Mouse (Mus musculus) liver, adult (tissue): ENCODE data around the gene Lrrc27.

Source experiments
- GATA4 ChIP-seq: IDR thresholded peaks from 2 replicates; pipeline ENCODE4 v1.6.1; 2014; ENCODE audit warnings: mild to moderate bottlenecking, low read length; ENCODE audit not compliant: insufficient replicate concordance

Gene Lrrc27

DNA sequence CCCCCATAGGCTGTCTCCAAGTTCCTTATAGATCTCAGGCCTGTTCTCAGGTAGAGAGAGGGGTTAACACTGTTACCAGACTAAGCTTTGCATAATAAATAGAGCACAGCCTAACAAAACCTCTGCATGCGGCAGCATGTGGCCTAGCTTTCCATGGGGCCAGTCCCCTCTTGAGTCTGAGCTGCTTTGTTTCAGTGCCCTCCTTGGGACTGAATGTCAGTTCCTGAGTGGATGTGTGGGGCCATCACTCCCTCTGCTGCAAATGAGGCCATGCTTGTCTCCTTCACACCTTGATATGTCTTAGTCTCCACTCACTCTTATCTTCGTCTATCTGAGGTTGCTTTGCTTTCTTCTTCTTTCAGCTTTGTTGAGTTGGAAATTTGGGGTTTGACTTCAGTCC lies 9.1 kb downstream of the Lrrc27 start:
- no peak for TF ChIP-seq GATA4

DNA sequence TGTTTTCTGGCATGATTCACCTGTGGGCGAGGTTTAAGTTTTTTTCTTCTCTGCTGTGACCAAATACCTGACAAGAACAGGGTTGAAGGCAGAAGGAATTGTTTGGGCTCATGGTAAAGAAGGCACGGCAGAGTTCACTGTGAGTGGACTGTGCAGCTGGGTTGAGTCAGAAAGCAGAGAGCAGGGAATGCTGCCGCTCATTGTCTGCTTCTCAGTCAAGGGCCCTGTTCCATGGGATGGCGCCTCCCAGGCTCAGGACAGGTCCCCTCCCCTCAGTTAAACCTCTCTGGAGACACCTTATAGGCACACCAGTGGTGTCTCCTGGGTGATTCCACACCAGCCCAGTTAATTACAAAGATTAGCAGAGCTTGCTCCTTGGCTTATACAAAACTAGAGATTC lies 9.6 kb downstream of the Lrrc27 start:
- no peak for TF ChIP-seq GATA4

- no peak for TF ChIP-seq GATA4
These were observed 11.3 kb downstream of the Lrrc27 start for GRCm38 (mm10) chr7:139224070-139224469.

- no peak for TF ChIP-seq GATA4
These were observed 11.9 kb downstream of the Lrrc27 start for GRCm38 (mm10) chr7:139224725-139225124.

DNA sequence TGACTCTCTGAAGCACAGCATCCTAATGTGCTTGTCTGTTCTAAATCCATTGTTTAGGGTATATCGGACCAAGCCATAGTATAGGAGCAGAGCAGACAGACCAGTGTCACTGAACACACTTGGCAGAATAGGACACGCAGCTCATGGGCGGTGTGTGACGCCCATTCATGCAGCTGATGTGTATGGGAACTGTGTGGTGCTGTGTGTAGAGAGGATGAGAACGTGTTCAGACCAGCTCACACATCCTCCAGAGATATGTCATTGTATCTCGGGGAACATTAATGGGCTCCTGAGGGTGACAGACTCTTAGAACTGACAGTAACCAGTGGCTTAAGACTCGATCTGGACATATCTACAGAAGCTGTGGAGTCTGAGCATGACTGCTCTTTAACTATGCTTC lies 13.6 kb downstream of the Lrrc27 start:
- no peak for TF ChIP-seq GATA4

DNA sequence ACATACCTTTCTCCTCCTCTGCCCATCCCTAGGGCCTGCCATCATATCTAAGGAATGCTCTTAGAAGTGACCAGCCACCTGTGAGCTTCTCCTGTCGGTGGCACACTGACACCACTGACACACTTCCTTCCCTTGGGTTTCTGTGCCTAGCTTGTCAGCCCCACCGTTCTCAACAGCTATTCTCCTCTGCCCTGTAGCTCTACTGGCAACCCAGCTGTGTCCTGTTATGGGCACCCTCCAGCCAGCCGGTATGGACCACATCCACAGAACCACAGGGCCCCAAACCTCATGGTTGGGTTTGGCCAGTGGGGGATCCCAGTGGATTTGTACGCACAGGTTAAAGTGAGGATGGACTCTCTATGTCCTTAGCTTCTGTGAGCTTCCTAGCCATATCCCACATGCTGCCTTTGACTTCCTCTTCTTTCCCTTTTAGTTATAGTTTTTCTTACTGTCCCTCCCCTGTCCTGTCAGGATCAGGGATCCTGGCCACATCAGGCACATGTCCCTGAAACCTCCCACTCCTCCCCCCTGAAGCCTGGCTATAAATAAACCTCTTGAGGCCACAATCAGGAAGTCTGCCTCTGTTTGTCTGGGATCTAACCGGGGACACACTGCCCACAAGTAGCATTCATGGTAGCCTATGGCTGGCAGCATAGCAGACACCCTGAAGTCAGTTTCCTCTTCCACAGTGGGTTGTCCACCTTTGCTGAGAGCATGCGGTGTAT lies 15.8 kb downstream of the Lrrc27 start:
- TF ChIP-seq GATA4 = no peak

GRCm38 (mm10) chr7:139229837-139230236 lies 17.0 kb downstream of the Lrrc27 start:
- TF ChIP-seq GATA4 = no peak

- no peak for TF ChIP-seq GATA4
These were observed 17.5 kb downstream of the Lrrc27 start for GRCm38 (mm10) chr7:139230241-139230640.

- TF ChIP-seq GATA4 = no peak
These were observed 20.9 kb downstream of the Lrrc27 start for GRCm38 (mm10) chr7:139233714-139234113.

DNA sequence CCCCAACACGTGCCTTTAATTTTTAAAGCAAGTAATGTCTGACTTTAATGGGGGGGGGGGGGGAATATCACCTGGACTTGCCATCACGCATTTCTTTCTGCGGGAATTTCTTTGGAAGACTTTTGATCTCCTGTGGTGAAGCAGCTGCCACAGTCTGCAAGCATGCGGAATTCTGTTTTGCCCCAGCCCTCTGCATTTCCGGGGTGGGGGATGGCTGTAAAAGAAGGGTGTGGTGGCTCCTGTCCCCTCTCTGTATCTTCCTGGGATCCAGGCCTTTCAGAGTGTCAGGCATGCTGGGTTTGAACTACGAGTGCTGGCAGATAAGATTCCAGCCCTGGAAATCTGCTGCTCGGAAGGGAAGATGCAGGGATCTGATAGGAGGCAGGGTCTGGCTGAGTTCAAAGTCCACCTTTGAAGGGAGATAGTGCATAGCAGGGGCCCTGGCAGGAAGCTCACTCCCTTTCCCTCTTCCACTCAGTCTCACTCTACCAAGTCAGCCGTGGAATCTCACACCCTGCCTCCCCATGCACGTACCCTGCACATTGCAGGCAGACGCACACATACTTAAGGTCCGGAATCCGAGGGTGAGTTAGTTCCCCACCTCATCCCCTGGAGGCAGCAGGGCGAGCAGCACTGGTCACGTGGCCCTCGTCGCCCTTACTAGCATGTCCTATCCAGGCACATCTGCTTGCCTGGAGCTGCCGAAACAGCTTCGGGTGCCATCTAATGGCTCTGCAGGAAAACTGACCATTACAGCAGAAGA lies 21.8 kb downstream of the Lrrc27 start:
- TF ChIP-seq GATA4 = no peak; the same call in 1 of the 2 replicates

DNA sequence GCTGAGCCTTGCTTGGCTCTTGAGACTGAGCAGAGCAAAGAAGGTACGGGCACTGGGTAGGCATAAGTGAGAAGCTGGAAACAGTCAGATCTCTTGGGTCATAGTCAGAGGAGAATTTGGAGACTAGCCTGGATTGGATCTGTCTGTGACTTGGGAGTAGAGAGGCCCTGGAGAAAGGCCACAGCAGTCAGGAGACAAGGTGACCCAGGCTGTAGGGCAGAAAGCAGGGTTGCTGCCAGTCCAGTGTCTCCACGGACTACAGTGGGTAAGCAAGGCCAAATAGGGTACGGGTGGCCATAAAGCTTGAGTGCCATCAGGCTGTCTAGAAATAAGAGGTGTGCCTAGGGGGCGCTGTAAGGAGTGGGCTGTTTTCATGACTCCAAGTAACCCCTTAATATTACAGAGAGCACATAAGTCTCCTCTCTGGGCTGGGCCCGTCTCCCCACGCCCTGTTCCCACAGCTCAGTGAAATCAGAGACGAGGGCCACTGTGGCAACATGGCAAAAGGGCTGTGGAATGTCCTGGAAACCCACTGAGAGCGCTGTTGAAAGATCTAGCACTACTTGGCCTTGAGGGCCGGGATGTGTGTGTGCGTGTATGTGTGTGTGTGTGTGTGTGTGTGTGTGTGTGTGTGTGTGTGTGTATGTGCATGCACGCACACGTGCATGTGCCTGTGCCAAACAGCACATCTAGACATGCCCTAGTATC lies 23.0 kb downstream of the Lrrc27 start:
- TF ChIP-seq GATA4 = no peak

- TF ChIP-seq GATA4 = no peak
These were observed 26.6 kb downstream of the Lrrc27 start for GRCm38 (mm10) chr7:139239432-139239831.

GRCm38 (mm10) chr7:139246086-139246485 lies 33.3 kb downstream of the Lrrc27 start:
- no peak for TF ChIP-seq GATA4

DNA sequence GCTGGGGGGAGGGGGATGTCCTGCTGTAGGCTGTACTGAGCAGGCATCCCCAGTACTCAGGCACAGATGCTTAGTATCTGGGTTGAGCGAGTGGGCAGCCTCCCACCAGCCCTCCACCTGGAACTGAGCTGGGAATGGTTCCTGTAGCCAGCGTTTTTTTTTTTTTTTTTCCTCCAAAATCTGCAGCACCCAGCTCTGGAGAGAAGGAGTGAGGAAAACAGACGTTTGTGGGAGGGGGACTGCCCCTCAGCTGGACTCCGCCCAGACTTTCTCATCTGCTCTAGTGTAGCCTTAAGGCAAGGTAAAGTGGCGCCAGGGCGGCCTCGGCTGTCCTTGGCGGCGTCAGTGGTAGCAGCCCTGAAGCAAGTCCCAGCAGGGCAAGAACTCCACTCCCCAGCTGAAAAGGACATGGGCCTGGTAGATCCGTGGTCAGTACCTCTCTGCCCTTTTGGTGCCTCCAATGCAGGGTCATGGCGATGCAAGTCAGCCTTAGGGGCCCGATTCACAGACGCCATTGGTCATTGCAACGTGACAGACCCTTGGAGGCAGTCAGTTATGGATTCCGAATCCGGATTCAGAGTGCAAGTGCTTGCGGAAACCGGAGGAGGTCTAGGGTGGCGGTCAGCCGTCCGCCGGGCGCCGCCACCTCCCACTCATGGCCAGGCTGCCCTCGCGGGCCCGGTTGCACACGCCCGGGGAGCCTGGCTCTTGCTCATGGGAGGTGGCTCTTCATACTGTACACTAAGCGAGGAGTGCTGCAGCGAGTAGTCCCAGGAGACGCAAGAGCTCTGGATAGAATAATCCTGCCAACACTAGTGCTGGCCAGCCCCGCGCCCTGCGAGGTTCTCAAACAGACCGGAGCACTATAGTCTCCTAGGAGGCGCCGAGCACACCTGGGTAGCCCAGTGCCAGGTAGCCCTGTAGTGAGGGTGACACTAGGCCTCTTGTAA lies 34.4 kb downstream of the Lrrc27 start:
- no peak for TF ChIP-seq GATA4
